Comparison of ENCODE assay signal across 28 mouse cellular contexts in genomic region chr13:49798901-49799300, GRCm38 (mm10). TPM values are rescaled to one million over a fixed set of nuclear protein-coding genes. Genes with fewer than 3 reads are reported as not detected.
"Had no signal": no experiment of that assay in that cellular context is flagged by ENCODE, and none has a peak within 500 bp of the region (broad histone marks: within the 10 kb centered on the region; RNA-seq: fewer than 3 reads in every experiment).

TSS of gene Gm30302 (minus strand) at chr13:49799001.

- H3K36me3 ChIP-seq: midbrain, embryonic 10.5 days; midbrain, embryonic 12.5 days; neural tube, embryonic 13.5 days; neural tube, embryonic 15.5 days had no signal

- H3K27me3 ChIP-seq: midbrain, embryonic 12.5 days; neural tube, embryonic 13.5 days; neural tube, embryonic 15.5 days had no signal

- H3K4me3 ChIP-seq: midbrain, embryonic 10.5 days; midbrain, embryonic 12.5 days; myocyte; neural tube, embryonic 13.5 days; neural tube, embryonic 15.5 days had no signal

- H3K4me1 ChIP-seq: midbrain, embryonic 10.5 days; midbrain, embryonic 12.5 days; neural tube, embryonic 13.5 days; neural tube, embryonic 15.5 days had no signal

- ATAC-seq: midbrain, embryonic 16.5 days had no signal

- H3K9me3 ChIP-seq: neural tube, embryonic 13.5 days; neural tube, embryonic 15.5 days had no signal

- DNase-seq: lung, adult 18-20 months; lung, embryonic 14.5 days; lung, postnatal 10 days; lung, postnatal 4 days; midbrain, embryonic 14.5 days; retina, postnatal 1 day; right cerebral cortex, adult 18-20 months; right cerebral cortex, postnatal 25 days; right cerebral cortex, postnatal 4 days; spleen, adult 18-20 months; thymus, adult 18-20 months; thymus, postnatal 14 days; thymus, postnatal 36 days had no signal

RNA-seq across cellular contexts. Expression of gene Gm30302, which starts in this region (rescaled TPM):
- total RNA-seq: megakaryocyte-erythroid progenitor cell, adult 5-6 weeks had no signal
- polyA plus RNA-seq: liver, embryonic 14.5 days; liver, embryonic 16.5 days; lung, embryonic 14.5 days; lung, embryonic 16.5 days; midbrain, embryonic 10.5 days; midbrain, embryonic 12.5 days; midbrain, embryonic 14.5 days; midbrain, embryonic 16.5 days; myocyte; neural tube, embryonic 11.5 days; neural tube, embryonic 13.5 days; neural tube, embryonic 15.5 days; small intestine, adult 2 months; stomach, embryonic 14.5 days; stomach, embryonic 16.5 days; thymus, postnatal 0 days had no signal
